Mouse (Mus musculus) lung, postnatal 0 days (tissue): ENCODE results near the gene Gm10073.

Experiments used
- CTCF ChIP-seq: IDR thresholded peaks from 2 replicates; pipeline ENCODE4 v1.5.1; 2016; ENCODE audit warnings: antibody characterized with exemption, mild to moderate bottlenecking
- EP300 ChIP-seq: IDR thresholded peaks from 2 replicates; pipeline ENCODE4 v1.6.1; 2016; ENCODE audit warnings: antibody characterized with exemption, mild to moderate bottlenecking, control low read depth

GRCm38 (mm10) chr8:106548366-106548936 is 24.8 kb downstream of the Gm10073 start:
- TF ChIP-seq CTCF (no peak), EP300 (no peak)
